Mouse (Mus musculus) midbrain, postnatal 0 days (tissue): ENCODE results near the gene Cep68. TPM values are rescaled to one million over a fixed set of nuclear protein-coding genes. Genes with fewer than 3 reads are reported as not detected.
"Not testable (repeated sequence)": the region's sequence is repeated elsewhere in the genome, so short reads cannot be mapped to it uniquely, and the experiment has no call there.

Experiments
- ATAC-seq: fragments of 200-750 bp; cut with Nextera tagmentation; 2 replicates; pipeline ENCODE4 v1.8.0; 2017; ENCODE audit warnings: moderate number of reproducible peaks, mild to moderate bottlenecking, moderate TSS enrichment, moderate library complexity; ENCODE audit not compliant: low FRiP score
- DNase-seq: peaks from one replicate; pipeline ENCODE4 v3.0.0-alpha.2; 2015; ENCODE audit warnings: low spot score
- H3K27ac ChIP-seq: fragments of 300-500 bp; sonication (generic); 2 replicates; pipeline ENCODE4 v1.5.1; 2014; ENCODE audit warnings: low read depth, mild to moderate bottlenecking, low read length, mixed read lengths
- H3K27me3 ChIP-seq: fragments of 300-500 bp; sonication (generic); 2 replicates; pipeline ENCODE4 v1.6.1; 2014; ENCODE audit warnings: low read length, control low read depth, mixed read lengths; ENCODE audit not compliant: insufficient read depth
- H3K36me3 ChIP-seq: fragments of 300-500 bp; sonication (generic); 2 replicates; pipeline ENCODE4 v1.6.1; 2014; ENCODE audit warnings: low read length, control low read depth, mixed read lengths; ENCODE audit not compliant: insufficient read depth
- H3K4me1 ChIP-seq: fragments of 300-500 bp; sonication (generic); 2 replicates; pipeline ENCODE4 v1.6.1; 2014; ENCODE audit warnings: mild to moderate bottlenecking, control low read depth, antibody characterized with exemption, low read length, mixed read lengths; ENCODE audit not compliant: insufficient read depth
- H3K4me2 ChIP-seq: fragments of 300-500 bp; sonication (generic); 2 replicates; pipeline ENCODE4 v1.6.1; 2014; ENCODE audit warnings: low read depth, mild to moderate bottlenecking, low read length, mixed read lengths; ENCODE audit not compliant: poor library complexity, severe bottlenecking
- H3K4me3 ChIP-seq: fragments of 300-500 bp; sonication (generic); 2 replicates; pipeline ENCODE4 v1.5.1; 2014; ENCODE audit warnings: low read depth, mild to moderate bottlenecking, low read length, moderate library complexity
- H3K9ac ChIP-seq: fragments of 300-500 bp; sonication (generic); replicated peaks from 2 replicates; pipeline ENCODE4 v1.6.1; 2014; ENCODE audit warnings: mild to moderate bottlenecking, low read length, moderate library complexity, mixed read lengths; ENCODE audit not compliant: poor library complexity, severe bottlenecking
- H3K9me3 ChIP-seq: fragments of 300-500 bp; sonication (generic); 2 replicates; pipeline ENCODE4 v1.6.1; 2016; ENCODE audit warnings: low read length, control low read depth
- CTCF ChIP-seq: IDR thresholded peaks from 2 replicates; pipeline ENCODE4 v1.5.1; 2016; ENCODE audit warnings: antibody characterized with exemption, mild to moderate bottlenecking
- WGBS: fragments of 180-500 bp; shearing (Covaris S2); extraction: QIAGEN DNeasy Blood & Tissue Kit; methylation state at CpG from one replicate; pipeline ENCODE4 v1.1.7; 2014; 5-methylcytosine and 5-hydroxymethylcytosine counted together
- polyA plus RNA-seq: library from polyadenylated mRNA; unstranded; fragments of >200 nt; fragmentation: Nextera tagmentation; extraction: Ambion mirVana; gene quantifications from 2 replicates; pipeline ENCODE4 v1.2.1, GENCODE M21; 2015
- total RNA-seq: library from RNA; depleted of rRNA; stranded (reverse); fragments of >200 nt; gene quantifications from 2 replicates; pipeline ENCODE4 v1.2.3, GENCODE M21; 2014

Gene Cep68
- total and polyA plus RNA-seq, 2 experiments from 2014 or later = 21.1 to 45.5 TPM

- H3K27ac ChIP-seq = no peak overlapping the region
- WGBS = 70% methylated on average over 1 of the region's 1 CpGs
Observed at GRCm38 (mm10) chr11:20230286-20230685, 18.9 kb downstream of the Cep68 start.

DNA sequence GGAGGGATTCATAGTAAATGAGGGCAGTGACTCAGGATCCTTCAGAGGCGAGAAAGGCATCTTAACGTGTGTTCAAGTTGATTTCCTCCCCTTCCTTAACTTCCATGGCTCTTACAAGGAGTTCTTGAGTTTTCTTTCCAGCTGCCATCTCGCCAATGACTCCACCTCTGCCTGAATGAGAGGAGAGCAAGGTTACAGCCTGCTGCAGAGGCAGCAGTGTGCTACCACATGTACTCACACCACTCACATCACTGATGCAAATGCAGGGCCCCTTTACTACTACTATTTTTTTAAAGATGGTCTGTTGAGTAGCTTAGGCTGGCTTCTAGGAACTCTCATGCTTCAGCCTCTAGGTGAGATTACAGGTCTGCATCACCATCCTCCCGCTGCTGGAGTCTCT, 19.9 kb downstream of the Cep68 start:
- DNase-seq (no peak), ATAC-seq (no peak)
- no peak overlapping the region for H3K4me3 ChIP-seq
- H3K27ac ChIP-seq = no peak overlapping the region
- H3K27me3 ChIP-seq = no peaks in the 10 kb centered on the region
- H3K9ac ChIP-seq = no peak overlapping the region
- H3K9me3 ChIP-seq = no peaks in the 10 kb centered on the region
- H3K4me1 ChIP-seq = no peaks in the 10 kb centered on the region
- H3K36me3 ChIP-seq = peaks cover 29% of the 10 kb centered on the region
- H3K4me2 ChIP-seq = no peak overlapping the region
- 88% methylated on average over 4 of the region's 4 CpGs for WGBS
- no peak for TF ChIP-seq CTCF

More at GRCm38 (mm10) chr11:20230286-20230685, 18.9 kb downstream of the Cep68 start:
- DNase-seq (no peak), ATAC-seq (no peak)
- Histone ChIP-seq H3K36me3 (peaks cover 33% of the 10 kb centered on the region), H3K4me1 (no peaks in the 10 kb centered on the region), H3K9me3 (no peaks in the 10 kb centered on the region), H3K27me3 (no peaks in the 10 kb centered on the region), H3K4me2 (no peak overlapping the region), H3K4me3 (no peak overlapping the region), H3K9ac (no peak overlapping the region)
- no peak for TF ChIP-seq CTCF

- H3K27ac ChIP-seq = no peak overlapping the region
- peaks cover 30% of the 10 kb centered on the region for H3K36me3 ChIP-seq
- 92% methylated on average over 5 of the region's 5 CpGs for WGBS
- no peak for TF ChIP-seq CTCF
- no peak overlapping the region for H3K9ac ChIP-seq
- no peaks in the 10 kb centered on the region for H3K27me3 ChIP-seq
- no peaks in the 10 kb centered on the region for H3K4me1 ChIP-seq
- H3K4me2 ChIP-seq = no peak overlapping the region
- ATAC-seq (no peak), DNase-seq (no peak)
- no peak overlapping the region for H3K4me3 ChIP-seq
- no peaks in the 10 kb centered on the region for H3K9me3 ChIP-seq
Observed at GRCm38 (mm10) chr11:20228666-20229065, 20.6 kb downstream of the Cep68 start.

DNA sequence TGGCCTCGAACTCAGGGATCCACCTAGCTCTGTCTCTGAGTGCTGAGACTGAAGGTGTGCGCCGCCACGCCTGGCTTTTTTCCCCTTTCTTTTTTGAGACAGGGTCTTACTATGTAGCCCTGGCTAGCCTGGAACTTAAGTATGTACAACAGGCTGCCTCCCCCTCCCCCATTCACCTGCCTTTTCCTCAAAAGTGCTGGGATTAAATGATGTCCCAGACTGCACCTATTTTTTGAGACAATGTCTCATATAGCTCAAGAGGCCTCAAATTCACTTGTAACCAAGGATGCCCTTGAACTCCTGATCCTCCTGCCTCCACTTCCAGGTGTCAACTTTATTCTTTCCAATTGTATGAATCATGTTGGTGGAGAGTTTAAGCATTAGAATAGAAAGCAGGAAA, 23.3 kb downstream of the Cep68 start:
- peaks cover 38% of the 10 kb centered on the region for H3K36me3 ChIP-seq
- WGBS = 97% methylated on average over 4 of the region's 4 CpGs
- no peaks in the 10 kb centered on the region for H3K9me3 ChIP-seq
- H3K27me3 ChIP-seq = no peaks in the 10 kb centered on the region
- no peaks in the 10 kb centered on the region for H3K4me1 ChIP-seq
- DNase-seq (no peak), ATAC-seq (no peak)
- no peak overlapping the region for H3K4me3 ChIP-seq
- H3K4me2 ChIP-seq = no peak overlapping the region
- H3K9ac ChIP-seq = no peak overlapping the region
- no peak for TF ChIP-seq CTCF
- H3K27ac ChIP-seq = no peak overlapping the region

DNA sequence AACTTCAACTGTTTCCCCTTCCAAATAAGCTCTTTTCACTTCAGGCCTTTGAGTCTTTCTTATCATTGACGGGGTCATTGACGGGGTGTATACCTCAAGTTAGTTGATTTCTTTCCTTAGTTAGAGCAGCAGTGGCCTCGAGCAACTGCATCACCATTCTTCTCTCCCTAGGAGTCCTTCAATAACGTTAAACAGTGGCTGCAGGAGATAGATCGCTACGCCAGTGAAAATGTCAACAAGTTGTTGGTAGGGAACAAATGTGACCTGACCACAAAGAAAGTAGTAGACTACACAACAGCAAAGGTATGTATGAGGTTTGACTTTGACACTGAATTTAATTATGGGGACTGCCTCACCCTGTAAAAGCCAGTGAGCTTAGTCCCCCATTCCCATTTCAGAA, 25.0 kb downstream of the Cep68 start:
- TF ChIP-seq CTCF = no peak
- Histone ChIP-seq H3K27me3 (no peaks in the 10 kb centered on the region), H3K9me3 (no peaks in the 10 kb centered on the region), H3K36me3 (peaks cover 30% of the 10 kb centered on the region), H3K4me2 (no peak overlapping the region), H3K27ac (no peak overlapping the region), H3K4me3 (no peak overlapping the region), H3K9ac (no peak overlapping the region), H3K4me1 (no peaks in the 10 kb centered on the region)
- ATAC-seq = no peak
- DNase-seq = no peak
- WGBS = 80% methylated on average over 6 of the region's 6 CpGs

DNA sequence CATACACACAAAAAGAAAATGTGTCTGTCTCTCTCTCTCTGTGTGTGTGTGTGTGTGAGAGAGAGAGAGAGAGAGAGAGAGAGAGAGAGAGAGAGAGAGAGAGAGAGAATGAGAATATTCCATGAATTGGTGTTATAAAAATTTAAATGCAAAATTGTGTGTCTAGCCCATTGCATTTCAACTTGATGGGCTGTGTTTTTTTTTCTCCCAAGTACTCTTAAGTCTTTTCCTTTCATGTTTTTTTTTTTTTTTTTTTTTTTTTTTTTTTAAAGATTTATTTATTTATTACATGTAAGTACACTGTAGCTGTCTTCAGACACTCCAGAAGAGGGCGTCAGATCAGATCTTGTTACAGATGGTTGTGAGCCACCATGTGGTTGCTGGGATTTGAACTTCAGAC, 27.6 kb downstream of the Cep68 start:
- H3K27me3 ChIP-seq, H3K4me3 ChIP-seq, H3K4me1 ChIP-seq, DNase-seq, H3K9ac ChIP-seq, H3K27ac ChIP-seq, H3K4me2 ChIP-seq, H3K9me3 ChIP-seq, ATAC-seq: not testable (repeated sequence)
- H3K36me3 ChIP-seq = peaks cover 29% of the 10 kb centered on the region
- WGBS = no CpG with 5 or more reads among the region's 1 CpGs

DNA sequence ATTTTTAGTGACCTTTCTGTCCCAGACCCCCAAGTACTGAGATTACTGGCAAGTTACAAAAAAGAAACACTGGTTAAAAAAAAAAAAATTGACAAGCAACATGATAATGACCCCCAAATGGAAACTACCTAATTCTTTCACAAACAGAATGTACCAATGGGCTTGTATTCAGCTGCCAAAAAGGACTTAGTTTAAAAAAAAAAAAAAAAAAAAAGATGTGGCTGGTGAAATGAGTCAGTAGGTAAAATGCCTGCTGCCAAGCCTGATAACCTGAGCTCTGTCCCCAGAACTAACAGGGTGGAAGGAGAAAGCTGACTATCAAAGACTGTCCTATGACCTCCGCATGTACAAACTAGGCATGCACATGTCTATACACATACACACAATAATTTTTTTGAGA, 32.0 kb downstream of the Cep68 start:
- TF ChIP-seq CTCF = no peak
- Histone ChIP-seq H3K9me3 (no peaks in the 10 kb centered on the region), H3K9ac (no peak overlapping the region), H3K4me1 (no peaks in the 10 kb centered on the region), H3K27me3 (no peaks in the 10 kb centered on the region), H3K4me3 (no peak overlapping the region), H3K4me2 (no peak overlapping the region), H3K27ac (no peak overlapping the region), H3K36me3 (peaks cover 11% of the 10 kb centered on the region)
- no peak for ATAC-seq
- DNase-seq = no peak
- 100% methylated on average over 1 of the region's 1 CpGs for WGBS
